Comparison of ENCODE assay signal across 26 mouse cellular contexts in genomic region chr3:36332016-36332415, GRCm38 (mm10).
"Had no signal": no experiment of that assay in that cellular context is flagged by ENCODE, and none has a peak within 500 bp of the region (broad histone marks: within the 10 kb centered on the region; RNA-seq: fewer than 3 reads in every experiment).

No protein-coding gene starts in this region.

- H3K27me3 ChIP-seq: heart, embryonic 12.5 days; hindbrain, embryonic 12.5 days; intestine, embryonic 15.5 days; limb, embryonic 12.5 days; liver, embryonic 13.5 days had no signal

- H3K4me1 ChIP-seq: heart, embryonic 10.5 days; heart, embryonic 12.5 days; hindbrain, embryonic 10.5 days; hindbrain, embryonic 12.5 days; intestine, embryonic 15.5 days; limb, embryonic 10.5 days; limb, embryonic 12.5 days; liver, embryonic 13.5 days had no signal

- H3K4me2 ChIP-seq: heart, embryonic 12.5 days; hindbrain, embryonic 12.5 days; hindbrain, embryonic 14.5 days; intestine, embryonic 15.5 days; limb, embryonic 12.5 days; liver, embryonic 11.5 days; liver, embryonic 13.5 days had no signal

- DNase-seq: gastrocnemius, adult 2 months; gastrocnemius, postnatal 10 days; gastrocnemius, postnatal 25 days; heart, adult 18-20 months; heart, postnatal 10 days; heart, postnatal 4 days; kidney, adult 18-20 months; kidney, adult 8-10 months; kidney, postnatal 10 days; kidney, postnatal 25 days; kidney, postnatal 4 days; liver; liver, embryonic 13.5 days had no signal

- H3K36me3 ChIP-seq: heart, embryonic 10.5 days; heart, embryonic 12.5 days; hindbrain, embryonic 10.5 days; hindbrain, embryonic 12.5 days; intestine, embryonic 15.5 days; limb, embryonic 10.5 days; limb, embryonic 12.5 days; liver, embryonic 13.5 days had no signal

- H3K4me3 ChIP-seq: gastrocnemius, adult 2 months; heart, embryonic 10.5 days; heart, embryonic 12.5 days; hindbrain, embryonic 10.5 days; hindbrain, embryonic 12.5 days; intestine, embryonic 15.5 days; left cerebral cortex, adult 2 months; limb, embryonic 10.5 days; limb, embryonic 12.5 days; liver, embryonic 13.5 days had no signal

- ATAC-seq: hindbrain, embryonic 16.5 days; inflammation-experienced regulatory T-cells, adult 6 months; intestine, embryonic 15.5 days; intestine, postnatal 0 days had no signal

- H3K27ac ChIP-seq: gastrocnemius, adult 2 months; heart, embryonic 10.5 days; hindbrain, embryonic 10.5 days; hindbrain, embryonic 12.5 days; hindbrain, embryonic 14.5 days; intestine, embryonic 15.5 days; left cerebral cortex, adult 2 months; limb, embryonic 10.5 days; limb, embryonic 12.5 days; liver, embryonic 13.5 days had no signal

- H3K9ac ChIP-seq: heart, embryonic 12.5 days; hindbrain, embryonic 12.5 days; hindbrain, embryonic 14.5 days; intestine, embryonic 15.5 days; limb, embryonic 12.5 days; liver, embryonic 13.5 days had no signal

- H3K9me3 ChIP-seq: heart, embryonic 10.5 days; heart, embryonic 12.5 days; hindbrain, embryonic 10.5 days; hindbrain, embryonic 12.5 days; intestine, embryonic 15.5 days; limb, embryonic 10.5 days; limb, embryonic 12.5 days; liver, embryonic 13.5 days had no signal
